Mouse (Mus musculus) G1E (cell line): Measurements from ENCODE around the gene Lamb2.

ENCODE experiments used
- CTCF ChIP-seq: IDR thresholded peaks from 2 replicates; pipeline ENCODE4 v1.5.1; 2012; ENCODE audit warnings: low read depth, low read length, inconsistent platforms, mixed read lengths
- GATA1 ChIP-seq: IDR thresholded peaks from 2 replicates; pipeline ENCODE4 v1.6.1; 2012; ENCODE audit warnings: borderline replicate concordance, low read length, inconsistent platforms, mixed read lengths
- GATA2 ChIP-seq: IDR thresholded peaks from 2 replicates; pipeline ENCODE4 v1.6.1; 2012; ENCODE audit warnings: low read depth, low read length, inconsistent platforms, borderline replicate concordance
- POLR2AphosphoS5 ChIP-seq: IDR thresholded peaks from 2 replicates; pipeline ENCODE4 v1.6.1; 2012; ENCODE audit warnings: low read depth, low read length, inconsistent platforms; ENCODE audit not compliant: insufficient replicate concordance
- TAL1 ChIP-seq: conservative IDR thresholded peaks from 2 replicates; pipeline ENCODE4 v1.6.1; 2012; ENCODE audit warnings: low read depth, low read length, inconsistent platforms, mixed read lengths

GRCm38 (mm10) chr9:108436182-108436581, 43.4 kb upstream of the Lamb2 start, which contains the start of gene BC048562:
- TF ChIP-seq CTCF (no peak), POLR2AphosphoS5 (no peak), GATA2 (no peak), GATA1 (no peak), TAL1 (no peak)
